Mouse (Mus musculus): ENCODE data around the gene Olfr444.

Olfr444 gene

DNA sequence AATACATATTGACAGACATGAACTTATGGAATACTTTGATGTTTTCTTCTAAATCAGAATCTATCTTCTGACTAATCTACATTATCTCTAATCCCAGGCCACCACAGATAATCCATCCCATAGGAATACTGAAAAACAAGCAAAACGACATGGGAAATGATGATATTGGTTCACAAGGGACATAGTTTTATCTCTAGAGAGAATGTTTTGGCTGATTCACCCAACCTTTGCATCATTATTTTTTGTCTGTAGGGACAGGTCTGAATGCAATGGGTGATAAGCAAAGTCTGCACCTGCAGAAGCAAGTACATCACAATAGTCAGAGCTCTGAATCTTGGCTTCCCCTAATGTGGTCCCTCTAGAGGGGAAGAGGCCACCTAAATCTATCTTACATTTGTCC lies at the start of gene Olfr444:
Gene Olfr444 (plus strand): TSS at position 301 of the 400 bp plus-strand sequence.
- no peak for DNase-seq

DNA sequence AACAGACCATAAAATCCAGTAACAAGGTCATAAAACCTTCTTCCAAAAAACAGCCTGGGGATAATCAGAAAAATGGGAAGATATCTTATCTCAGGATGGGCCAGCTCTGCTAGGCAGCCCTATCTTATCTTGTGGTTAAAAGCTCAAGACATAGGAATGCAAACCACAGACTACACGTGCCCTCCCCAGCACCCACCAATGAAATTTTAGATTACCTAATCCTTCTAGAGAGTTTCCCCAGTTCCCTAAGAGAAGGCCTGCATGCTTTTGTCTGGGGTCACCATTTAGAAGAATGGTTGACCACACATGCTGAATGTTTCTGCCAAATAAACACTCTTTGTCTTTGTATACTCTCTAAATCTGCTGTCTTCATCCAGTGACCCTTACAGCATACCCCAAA lies 48.5 kb upstream of the Olfr444 start:
- no peak for DNase-seq

DNA sequence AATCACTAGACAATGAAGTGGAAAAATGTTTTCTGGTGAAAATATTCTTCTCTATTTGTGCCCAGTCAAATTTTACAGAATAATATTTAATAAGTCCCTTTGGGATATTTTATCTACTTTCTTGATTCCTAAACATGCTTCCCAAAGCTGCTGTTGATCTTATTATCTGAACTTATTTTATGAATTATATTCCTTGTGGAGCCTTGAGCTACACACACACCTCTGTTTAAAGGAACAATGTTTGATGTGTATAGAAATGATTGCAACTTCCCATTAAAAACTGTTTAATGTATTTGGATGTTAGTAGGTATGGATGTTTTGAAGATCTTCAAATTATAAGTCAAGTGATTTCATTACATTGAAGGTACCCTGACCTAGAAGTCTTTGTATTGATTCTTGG lies 40.3 kb upstream of the Olfr444 start, which contains the start of gene Olfr447:
Gene Olfr447 (plus strand): TSS at position 301 of the 400 bp plus-strand sequence.
- no peak for DNase-seq

DNA sequence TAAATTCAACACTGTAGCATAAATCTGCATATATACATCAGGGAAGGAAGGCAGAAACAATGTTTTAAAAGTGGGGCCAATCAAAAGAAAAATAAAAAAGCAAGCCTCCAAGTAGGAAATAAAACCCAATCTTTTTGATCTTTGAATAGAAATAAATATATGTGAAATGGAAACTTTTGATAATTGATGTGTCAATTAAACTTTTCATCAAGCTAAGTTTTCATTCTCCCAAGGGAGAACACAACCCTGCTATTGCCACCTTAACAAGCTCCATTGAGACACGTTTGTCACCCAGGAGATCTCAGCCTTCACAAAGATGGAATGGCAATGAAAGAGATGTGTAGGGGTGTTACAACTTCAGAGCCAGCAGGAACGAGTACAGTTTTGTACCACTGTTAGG lies 27.8 kb upstream of the Olfr444 start, which contains the start of gene Olfr446:
Gene Olfr446 (plus strand): TSS at position 301 of the 400 bp plus-strand sequence.
- DNase-seq = no peak

DNA sequence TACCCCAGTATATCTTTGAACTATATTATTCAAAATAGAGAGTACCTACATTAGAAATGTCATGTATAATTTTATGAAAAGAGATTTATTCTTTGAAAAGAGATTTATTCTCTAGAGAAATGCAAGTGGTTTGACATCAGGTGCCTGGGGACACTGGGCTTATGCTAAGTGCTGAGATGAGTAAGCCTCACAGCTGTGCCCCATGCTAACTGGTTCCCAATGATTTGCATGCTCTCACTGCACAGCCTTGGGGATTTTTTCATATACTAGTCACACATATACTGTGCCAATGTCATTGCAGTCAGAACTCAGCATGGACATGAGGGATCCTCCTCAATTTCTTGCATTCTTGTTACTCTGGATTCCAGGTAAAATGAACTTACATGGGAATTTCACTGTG lies 31.5 kb downstream of the Olfr444 start:
- DNase-seq = no peak
